Mouse (Mus musculus): ENCODE measurements around the gene Nkap.
"Not testable (repeated sequence)": the region's sequence is repeated elsewhere in the genome, so short reads cannot be mapped to it uniquely, and the experiment has no call there.

Nkap gene

DNA sequence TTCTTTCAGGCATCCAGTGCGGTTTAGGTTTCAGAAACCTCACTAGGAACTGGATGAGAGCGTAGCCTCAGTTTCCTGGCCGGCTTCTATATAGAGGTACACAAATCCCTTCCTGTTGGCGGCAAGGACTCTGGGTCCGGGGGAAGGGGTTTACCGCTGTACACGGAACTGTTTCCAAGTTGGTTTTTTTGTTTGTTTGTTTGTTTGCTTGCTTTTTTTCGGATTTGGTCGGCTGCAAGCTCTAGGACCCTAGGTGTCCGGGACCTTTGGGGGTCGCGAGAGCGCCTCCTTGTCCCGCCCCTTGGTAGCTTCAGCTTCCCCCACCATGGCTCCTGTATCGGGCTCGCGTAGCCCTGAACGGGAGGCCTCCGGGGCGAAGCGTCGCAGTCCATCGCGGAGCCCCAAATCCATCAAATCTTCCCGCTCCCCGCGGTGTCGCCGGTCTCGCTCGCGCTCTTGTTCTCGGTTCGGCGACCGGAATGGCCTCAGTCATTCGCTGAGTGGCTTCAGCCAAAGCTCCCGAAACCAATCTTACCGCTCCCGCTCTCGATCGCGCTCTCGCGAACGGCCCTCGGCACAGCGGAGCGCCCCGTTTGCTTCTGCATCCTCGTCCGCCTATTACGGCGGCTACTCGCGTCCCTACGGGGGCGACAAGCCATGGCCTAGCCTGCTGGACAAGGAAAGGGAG is at the start of gene Nkap:
Gene Nkap (plus strand): TSS at position 125 of the 688 bp plus-strand sequence.
- in situ Hi-C loops (cut with MboI; ENCODE audit: unreplicated experiment in 2 of 2): no loop called here

DNA sequence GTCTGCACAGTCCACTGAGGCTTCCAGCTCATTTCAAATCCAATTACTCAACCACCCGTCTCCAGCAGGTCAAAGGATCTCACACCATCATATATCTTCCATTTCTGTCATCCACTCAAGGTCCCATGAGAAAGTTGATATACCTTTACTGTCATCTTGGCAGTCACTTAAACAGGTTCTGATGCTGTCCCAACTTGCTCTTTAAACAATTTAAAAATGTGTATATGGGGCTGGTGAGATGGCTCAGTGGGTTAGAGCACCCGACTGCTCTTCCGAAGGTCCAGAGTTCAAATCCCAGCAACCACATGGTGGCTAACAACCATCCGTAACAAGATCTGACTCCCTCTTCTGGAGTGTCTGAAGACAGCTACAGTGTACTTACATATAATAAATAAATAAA is 46.2 kb upstream of the Nkap start:
- in situ Hi-C loops (cut with MboI; ENCODE audit: unreplicated experiment in 2 of 2): not testable (repeated sequence)

- in situ Hi-C loops (cut with MboI; ENCODE audit: unreplicated experiment in 2 of 2): no loop called here
Observed at GRCm38 (mm10) chrX:37081194-37081593, 45.4 kb upstream of the Nkap start.

- in situ Hi-C loops (cut with MboI; ENCODE audit: unreplicated experiment in 2 of 2): no loop called here
Observed at GRCm38 (mm10) chrX:37084318-37084926, 42.2 kb upstream of the Nkap start.

GRCm38 (mm10) chrX:37084927-37085660 is 41.5 kb upstream of the Nkap start, which contains the start of gene Rpl39:
Gene Rpl39, minus strand, starts transcription at chrX:37085402.
- in situ Hi-C loops (cut with MboI; ENCODE audit: unreplicated experiment in 2 of 2): no loop called here

- in situ Hi-C loops (cut with MboI; ENCODE audit: unreplicated experiment in 2 of 2): no loop called here
Observed at GRCm38 (mm10) chrX:37085665-37086064, 40.9 kb upstream of the Nkap start.

DNA sequence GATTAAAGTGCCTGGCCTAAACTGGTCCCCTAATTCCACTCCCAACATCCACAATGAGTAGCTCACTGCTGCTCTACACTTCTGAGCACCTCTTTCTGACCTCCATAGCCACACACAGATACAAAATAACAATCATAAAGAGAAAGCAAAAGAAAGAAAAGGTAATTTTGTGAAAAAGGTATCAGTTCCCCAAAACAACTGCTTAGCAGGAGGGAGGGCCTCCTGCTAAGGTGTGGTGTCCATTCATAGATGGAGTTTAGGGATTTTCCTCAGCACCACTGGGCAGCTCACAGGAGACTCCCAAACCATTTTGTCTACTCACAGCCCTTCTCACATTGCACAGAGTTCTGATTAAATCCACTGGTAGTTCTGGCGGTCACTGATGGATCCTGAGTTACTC is 37.8 kb upstream of the Nkap start:
- in situ Hi-C loops (cut with MboI; ENCODE audit: unreplicated experiment in 2 of 2): no loop called here

- in situ Hi-C loops (cut with MboI; ENCODE audit: unreplicated experiment in 2 of 2): loop anchor here in 1 of 2 experiments (10.0 kb wide), 1 partner anchor 63 kb away; no protein-coding TSS in a partner anchor
Observed at GRCm38 (mm10) chrX:37091457-37091856, 35.1 kb upstream of the Nkap start.

DNA sequence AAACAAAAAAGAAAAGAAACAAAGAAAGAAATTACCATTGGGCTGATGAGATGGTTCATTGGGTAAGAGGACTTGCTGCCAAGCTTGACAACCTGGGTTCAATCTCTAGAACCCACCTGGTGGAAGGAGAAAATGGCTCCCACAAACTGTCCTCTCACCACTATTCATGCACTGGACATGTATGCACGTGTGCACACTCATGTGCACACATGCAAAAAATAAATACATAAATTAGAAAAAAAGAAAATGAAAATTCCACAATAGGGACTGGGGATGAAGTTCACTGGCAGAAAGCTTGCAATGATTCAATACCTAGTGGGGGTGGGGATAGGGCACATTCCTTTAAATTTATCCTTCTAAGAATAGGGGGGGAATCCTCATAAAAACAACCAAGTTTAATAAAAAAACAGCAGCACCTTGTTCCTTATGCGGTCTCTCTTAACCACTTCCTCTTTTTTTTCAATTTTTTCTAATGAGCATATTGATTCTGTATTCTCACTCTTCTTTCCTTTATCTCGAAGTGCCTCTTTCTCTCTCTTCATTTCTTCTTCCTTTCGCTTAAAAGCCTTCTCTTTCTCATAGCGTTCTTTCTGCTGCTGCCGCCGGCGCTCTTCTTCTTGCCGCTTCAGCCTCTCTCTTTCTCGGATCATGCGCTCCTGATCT is 31.4 kb upstream of the Nkap start:
- in situ Hi-C loops (cut with MboI; ENCODE audit: unreplicated experiment in 2 of 2): loop anchor here in 1 of 2 experiments (10.0 kb wide), 1 partner anchor 60 kb away; no protein-coding TSS in a partner anchor

DNA sequence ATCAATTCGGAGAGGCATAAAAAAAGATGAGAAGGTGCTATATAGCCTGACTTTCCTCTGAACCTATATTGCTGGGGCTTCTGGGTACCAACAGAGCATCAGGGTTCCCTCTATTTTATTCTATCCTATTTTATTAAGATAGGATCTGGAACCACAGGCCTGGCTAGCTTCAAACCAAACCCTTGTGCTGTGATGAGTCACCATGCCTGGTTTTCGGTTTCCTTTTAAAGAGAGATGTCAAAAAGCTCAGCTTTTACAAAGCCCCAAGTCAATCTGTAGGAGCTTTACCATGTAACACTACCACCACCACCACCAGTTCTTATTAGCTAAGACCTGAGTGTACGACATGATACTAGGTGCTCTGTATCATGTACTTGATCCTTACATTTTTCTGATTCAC is 27.9 kb upstream of the Nkap start:
- in situ Hi-C loops (cut with MboI; ENCODE audit: unreplicated experiment in 2 of 2): loop anchor here in 1 of 2 experiments (10.0 kb wide), 1 partner anchor 56 kb away; no protein-coding TSS in a partner anchor

DNA sequence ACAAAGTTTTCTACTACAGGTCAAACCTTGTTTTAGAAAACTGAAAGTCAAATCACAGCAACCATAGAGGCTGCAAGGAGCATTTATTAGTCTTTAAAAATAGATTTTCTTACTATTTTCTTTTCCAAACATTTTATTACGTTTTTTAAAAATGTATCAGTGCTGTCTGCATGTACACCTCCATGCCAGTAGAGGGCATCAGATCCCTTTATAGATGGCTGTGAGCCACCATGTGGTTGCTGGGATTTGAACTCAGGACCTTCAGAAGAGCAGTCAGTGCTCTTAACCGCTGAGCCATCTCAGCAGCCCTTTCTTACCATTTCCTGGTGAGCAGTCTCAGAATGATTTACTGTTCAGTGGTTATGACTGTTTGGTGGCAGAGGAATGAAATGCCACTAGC is 22.8 kb upstream of the Nkap start:
- in situ Hi-C loops (cut with MboI; ENCODE audit: unreplicated experiment in 2 of 2): no loop called here

GRCm38 (mm10) chrX:37109526-37110192 is 16.9 kb upstream of the Nkap start:
- in situ Hi-C loops (cut with MboI; ENCODE audit: unreplicated experiment in 2 of 2): no loop called here

DNA sequence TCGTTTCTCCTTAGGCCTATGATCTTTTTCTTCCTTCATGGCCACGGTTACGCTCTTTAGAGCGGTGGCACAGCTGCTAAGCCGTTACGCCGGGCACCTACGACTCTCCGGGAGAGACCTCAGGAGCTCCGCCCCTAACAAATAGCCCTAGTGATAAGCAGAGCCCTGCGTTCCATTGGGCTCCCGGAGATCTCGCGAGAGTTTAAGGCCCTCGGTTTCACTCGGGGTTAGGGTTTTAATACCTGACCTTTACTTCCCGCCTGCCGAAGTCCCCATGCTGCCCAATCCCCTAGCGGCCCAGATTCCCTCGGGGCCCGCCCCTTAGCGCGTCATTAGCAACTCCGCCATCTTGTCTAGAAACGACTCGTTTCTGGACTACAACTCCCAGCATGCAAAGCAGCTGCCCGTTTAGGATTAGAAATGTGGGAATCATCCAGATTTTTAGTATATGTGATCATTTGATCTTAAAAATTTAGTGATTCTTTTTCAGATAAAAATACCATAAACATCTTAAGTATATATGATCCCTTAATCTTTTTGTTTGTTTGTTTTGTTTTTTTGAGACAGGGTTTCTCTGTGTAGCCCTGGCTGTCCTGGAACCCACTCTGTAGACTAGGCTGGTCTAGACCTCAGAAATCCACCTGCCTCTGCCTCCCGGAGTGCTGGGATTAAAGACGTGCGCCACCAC is 16.3 kb upstream of the Nkap start, which contains the start of gene Upf3b:
Gene Upf3b (minus strand): TSS at position 130 of the 688 bp plus-strand sequence.
- in situ Hi-C loops (cut with MboI; ENCODE audit: unreplicated experiment in 2 of 2): no loop called here

- in situ Hi-C loops (cut with MboI; ENCODE audit: unreplicated experiment in 2 of 2): no loop called here
Observed at GRCm38 (mm10) chrX:37110881-37111193, 15.8 kb upstream of the Nkap start.

- in situ Hi-C loops (cut with MboI; ENCODE audit: unreplicated experiment in 2 of 2): no loop called here
Observed at GRCm38 (mm10) chrX:37117085-37117484, 9.5 kb upstream of the Nkap start.

GRCm38 (mm10) chrX:37119585-37119984 is 7.0 kb upstream of the Nkap start:
- in situ Hi-C loops (cut with MboI; ENCODE audit: unreplicated experiment in 2 of 2): no loop called here

GRCm38 (mm10) chrX:37120212-37120611 is 6.4 kb upstream of the Nkap start:
- in situ Hi-C loops (cut with MboI; ENCODE audit: unreplicated experiment in 2 of 2): no loop called here

- in situ Hi-C loops (cut with MboI; ENCODE audit: unreplicated experiment in 2 of 2): no loop called here
Observed at GRCm38 (mm10) chrX:37125511-37125910, 1.1 kb upstream of the Nkap start.

GRCm38 (mm10) chrX:37141732-37142131 is 15.1 kb downstream of the Nkap start:
- in situ Hi-C loops (cut with MboI; ENCODE audit: unreplicated experiment in 2 of 2): no loop called here

DNA sequence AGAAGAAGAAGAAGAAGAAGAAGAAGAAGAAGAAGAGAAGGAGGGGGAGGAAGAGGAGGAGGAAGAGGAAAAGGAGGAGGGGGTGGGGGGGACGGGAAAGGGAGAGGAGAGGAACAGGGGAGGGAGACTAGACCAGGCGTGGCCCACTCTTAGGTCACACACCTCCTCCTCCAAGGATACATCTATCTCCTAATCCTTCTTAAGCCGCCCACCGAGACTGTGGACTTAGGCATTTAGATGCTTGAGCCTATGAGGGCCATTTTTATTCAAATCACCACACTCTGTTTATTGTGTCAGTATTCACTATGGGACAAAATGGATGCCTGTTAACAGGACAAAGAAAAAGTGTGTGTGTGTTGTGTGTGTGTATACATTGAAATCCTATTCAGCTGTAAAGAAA is 17.9 kb downstream of the Nkap start:
- in situ Hi-C loops (cut with MboI; ENCODE audit: unreplicated experiment in 2 of 2): not testable (repeated sequence)
